Mouse (Mus musculus): Measurements from ENCODE around the gene Foxn3. TPM values are rescaled to one million over a fixed set of nuclear protein-coding genes. Genes with fewer than 3 reads are reported as not detected.
A peak's percentile ranks its signal among the peaks of the same experiment; 100 is the strongest.

Gene Foxn3
- total and polyA plus RNA-seq, 3 experiments = 9.7 to 26.8 (median 11.0) TPM

- H3K9me3 ChIP-seq (replicated peaks; ENCODE audit: low read length) = no peaks in the 10 kb centered on the region
- in situ Hi-C loops (cut with MboI; ENCODE audit: low pct_ligation_motif_present, low pct_unique_long_range_greater_than_20kb, low sequenced_read_pairs) = no loop called here
- no peaks in the 10 kb centered on the region for H3K27me3 ChIP-seq (replicated peaks)
- no peak overlapping the region for H3K9ac ChIP-seq (ENCODE audit: insufficient read depth, low read depth)
- TF ChIP-seq NRF1 (IDR thresholded peaks at IDR 0.05; ENCODE audit: low read depth, low read length) (no peak), PAX5 (IDR thresholded peaks at IDR 0.05; ENCODE audit: low read length) (no peak), USF2 (conservative IDR thresholded peaks at IDR 0.05; ENCODE audit: low read depth, low read length) (no peak), MYC (IDR thresholded peaks at IDR 0.05; ENCODE audit: low read depth, low read length) (no peak), E2F4 (IDR thresholded peaks at IDR 0.05; ENCODE audit: insufficient replicate concordance, low read depth, low read length) (no peak), IRF4 (IDR thresholded peaks at IDR 0.05; ENCODE audit: low read depth, low read length) (peak; percentile 34; the same call in 1 of the 2 replicates), BHLHE40 (IDR thresholded peaks at IDR 0.05; ENCODE audit: low read depth, low read length) (peak; percentile 47; the same call in 1 of the 2 replicates), EP300 (IDR thresholded peaks at IDR 0.05; ENCODE audit: low read length) (peak; percentile 74), CHD1 (IDR thresholded peaks at IDR 0.05; ENCODE audit: low read depth, low read length) (no peak), MEF2A (IDR thresholded peaks at IDR 0.05; ENCODE audit: borderline replicate concordance, low read depth, low read length) (no peak), ZC3H11A (IDR thresholded peaks at IDR 0.05; ENCODE audit: low read depth, low read length) (no peak), MAX (IDR thresholded peaks at IDR 0.05; ENCODE audit: low read length) (no peak), ELF1 (IDR thresholded peaks at IDR 0.05; ENCODE audit: low read depth, low read length) (no peak), RAD21 (IDR thresholded peaks at IDR 0.05; ENCODE audit: low read depth, low read length) (no peak), NELFE (IDR thresholded peaks at IDR 0.05; ENCODE audit: low read depth, low read length) (no peak), JUN (IDR thresholded peaks at IDR 0.05; ENCODE audit: insufficient read depth, low read depth, low read length) (no peak), POLR2A (IDR thresholded peaks at IDR 0.05; ENCODE audit: low read depth, low read length) (no peak), RCOR1 (conservative IDR thresholded peaks at IDR 0.05; ENCODE audit: low read depth, low read length) (no peak), POLR2AphosphoS2 (IDR thresholded peaks at IDR 0.05; ENCODE audit: low read depth, low read length) (no peak), SIN3A (IDR thresholded peaks at IDR 0.05; ENCODE audit: low read length) (no peak), ZMIZ1 (IDR thresholded peaks at IDR 0.05; ENCODE audit: low read depth, low read length) (no peak), ETS1 (conservative IDR thresholded peaks at IDR 0.05; ENCODE audit: low read depth, low read length) (peak; percentile 57), TBP (conservative IDR thresholded peaks at IDR 0.05; ENCODE audit: low read depth, low read length) (no peak), CTCF (conservative IDR thresholded peaks at IDR 0.05 in 1 of 2, IDR thresholded peaks at IDR 0.05 in 1 of 2; ENCODE audit: low read depth in 2 of 2, low read length in 2 of 2) (no peak), ZNF384 (IDR thresholded peaks at IDR 0.05; ENCODE audit: low read depth, low read length) (no peak), ZKSCAN1 (IDR thresholded peaks at IDR 0.05; ENCODE audit: borderline replicate concordance, low read depth, low read length) (no peak), JUND (conservative IDR thresholded peaks at IDR 0.05; ENCODE audit: low read depth, low read length) (no peak), MAFK (IDR thresholded peaks at IDR 0.05; ENCODE audit: insufficient replicate concordance, low read length) (no peak), USF1 (IDR thresholded peaks at IDR 0.05; ENCODE audit: low read depth, low read length) (no peak), TCF12 (IDR thresholded peaks at IDR 0.05; ENCODE audit: low read depth, low read length) (peak; percentile 36; the same call in 1 of the 2 replicates), MAZ (IDR thresholded peaks at IDR 0.05; ENCODE audit: low read depth, low read length) (no peak), HCFC1 (IDR thresholded peaks at IDR 0.05; ENCODE audit: low read depth, low read length) (no peak), MXI1 (IDR thresholded peaks at IDR 0.05; ENCODE audit: low read depth, low read length) (no peak), SMC3 (IDR thresholded peaks at IDR 0.05; ENCODE audit: low read depth, low read length) (no peak), GABPA (IDR thresholded peaks at IDR 0.05; ENCODE audit: insufficient replicate concordance, low read depth, low read length) (no peak), UBTF (IDR thresholded peaks at IDR 0.05; ENCODE audit: low read depth, low read length) (no peak), KAT2A (IDR thresholded peaks at IDR 0.05; ENCODE audit: insufficient replicate concordance, low read length) (no peak), CHD2 (IDR thresholded peaks at IDR 0.05; ENCODE audit: low read length) (no peak; the same call in 1 of the 2 replicates)
- peaks cover 0 to 22% of the 10 kb centered on the region in 2 experiments for H3K36me3 ChIP-seq (replicated peaks in 1 of 2; ENCODE audit: control insufficient read depth in 1 of 2, insufficient read depth in 1 of 2, low read length in 1 of 2)
- peaks cover 35 to 93% of the 10 kb centered on the region in 2 experiments for H3K4me1 ChIP-seq (ENCODE audit: control insufficient read depth in 1 of 2, insufficient read depth in 2 of 2)
- H3K4me3 ChIP-seq (replicated peaks in 1 of 3; ENCODE audit: low read depth in 2 of 3, low read length in 2 of 3, poor library complexity in 1 of 3) = no peak overlapping the region
- H3K27ac ChIP-seq (ENCODE audit: insufficient read depth, low read depth) = no peak overlapping the region
- peak; percentile 68 for DNase-seq (ENCODE audit: extremely low read depth)
- dilution Hi-C loops (cut with MboI; ENCODE audit: extremely low pct_ligation_motif_present, extremely low pct_unique_long_range_greater_than_20kb, low sequenced_read_pairs) = no loop called here
- H3K79me2 ChIP-seq (replicated peaks; ENCODE audit: control insufficient read depth, extremely low read depth, insufficient read depth, poor library complexity, severe bottlenecking) = no peaks in the 10 kb centered on the region
- H3K4me2 ChIP-seq (ENCODE audit: insufficient read depth, low read depth, poor library complexity, severe bottlenecking) = peak overlapping the region; percentile 52
Measured at GRCm38 (mm10) chr12:99304056-99304455, 259.3 kb downstream of the Foxn3 start.

All from CH12.LX (cell line).